8 mouse cellular contexts compared by ENCODE assay signal in the genomic region with DNA sequence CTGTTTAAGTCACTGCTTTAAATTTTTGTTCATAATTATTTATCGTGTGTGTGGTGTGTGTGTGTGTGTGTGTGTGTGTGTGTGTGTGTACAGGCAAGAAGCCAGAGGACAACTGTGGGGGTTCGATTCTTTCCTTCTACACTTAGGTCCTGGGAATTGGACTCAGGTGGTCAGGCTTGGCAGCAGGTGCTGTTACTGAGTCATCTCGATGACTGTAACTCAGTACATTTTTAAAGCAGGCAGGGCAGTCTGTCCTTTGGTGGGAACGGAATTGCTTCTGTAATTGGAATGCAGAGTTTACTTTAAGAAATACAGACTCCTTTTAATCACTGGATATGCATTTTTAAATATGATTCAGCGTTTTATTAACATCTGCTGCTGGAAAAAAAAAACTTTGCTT.
"Had no signal": no experiment of that assay in that cellular context is flagged by ENCODE, and none has a peak within 500 bp of the region (broad histone marks: within the 10 kb centered on the region; RNA-seq: fewer than 3 reads in every experiment).

No protein-coding gene starts in this region.

- DNase-seq: liver, embryonic 13.5 days; midbrain, embryonic 14.5 days; right cerebral cortex, adult 18-20 months; right cerebral cortex, postnatal 14 days; right cerebral cortex, postnatal 4 days; thymus, postnatal 25 days had no signal

- H3K27me3 ChIP-seq: liver, embryonic 13.5 days; neural tube, embryonic 12.5 days; neural tube, embryonic 15.5 days had no signal

- H3K9me3 ChIP-seq: liver, embryonic 13.5 days; neural tube, embryonic 12.5 days; neural tube, embryonic 15.5 days had no signal

- H3K4me1 ChIP-seq: neural tube, embryonic 12.5 days; neural tube, embryonic 15.5 days had no signal

- H3K4me3 ChIP-seq: liver, embryonic 13.5 days; neural tube, embryonic 12.5 days; neural tube, embryonic 15.5 days had no signal

- H3K27ac ChIP-seq: liver, embryonic 13.5 days; neural tube, embryonic 12.5 days; neural tube, embryonic 15.5 days had no signal

- H3K36me3 ChIP-seq: neural tube, embryonic 12.5 days; neural tube, embryonic 15.5 days had no signal

- H3K9ac ChIP-seq: liver, embryonic 13.5 days; neural tube, embryonic 12.5 days; neural tube, embryonic 15.5 days had no signal
